Mouse (Mus musculus) cerebellum, postnatal 10 days (tissue): ENCODE data around the gene Gm21885.
A peak's percentile ranks its signal among the peaks of the same experiment; 100 is the strongest.

Experiments used
- DNase-seq, 2 experiments: peaks; one replicate each; pipeline ENCODE4 v3.0.0; 2021; ENCODE audit warnings: mixed read lengths in 2 of 2

Gm21885 gene

DNA sequence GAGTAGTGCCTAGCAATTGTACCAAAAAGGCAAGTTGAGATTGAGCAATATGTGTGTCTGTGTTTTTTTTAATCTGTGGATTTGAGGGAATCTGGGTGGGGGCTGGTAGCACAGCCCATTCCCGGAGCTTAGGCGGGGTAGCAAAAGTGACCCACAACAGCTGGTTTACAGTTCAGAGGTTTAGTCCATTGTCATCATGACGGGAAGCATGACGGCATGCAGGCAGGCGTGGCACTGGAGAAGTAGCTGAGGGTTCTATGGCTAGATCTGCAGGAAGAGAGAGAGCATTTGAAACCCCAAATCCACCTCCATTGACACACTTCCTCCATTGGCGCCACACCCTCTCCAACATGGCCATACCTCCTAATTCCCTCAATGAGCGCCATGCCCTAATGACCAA, 11.8 kb upstream of the Gm21885 start:
- DNase-seq: no peak

DNA sequence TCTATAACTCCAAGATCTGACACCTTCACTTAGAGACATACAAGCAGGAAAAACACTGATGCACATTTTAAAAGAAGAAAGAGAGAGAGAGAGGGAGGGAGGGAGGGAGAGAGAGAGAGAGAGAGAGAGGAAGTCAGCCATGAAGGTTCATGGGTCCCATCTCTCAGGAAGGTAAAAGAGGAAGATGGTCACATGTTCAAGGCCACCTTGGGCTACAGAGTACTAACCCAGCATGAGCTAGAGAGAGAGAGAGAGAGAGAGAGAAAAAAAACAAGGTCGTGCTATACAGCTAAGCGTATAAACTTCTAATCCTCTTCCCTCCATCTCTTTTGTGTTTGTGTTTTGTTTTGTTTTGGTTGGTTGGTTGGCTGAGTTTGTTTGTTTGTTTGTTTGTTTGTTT, 10.7 kb upstream of the Gm21885 start:
- no peak for DNase-seq

DNA sequence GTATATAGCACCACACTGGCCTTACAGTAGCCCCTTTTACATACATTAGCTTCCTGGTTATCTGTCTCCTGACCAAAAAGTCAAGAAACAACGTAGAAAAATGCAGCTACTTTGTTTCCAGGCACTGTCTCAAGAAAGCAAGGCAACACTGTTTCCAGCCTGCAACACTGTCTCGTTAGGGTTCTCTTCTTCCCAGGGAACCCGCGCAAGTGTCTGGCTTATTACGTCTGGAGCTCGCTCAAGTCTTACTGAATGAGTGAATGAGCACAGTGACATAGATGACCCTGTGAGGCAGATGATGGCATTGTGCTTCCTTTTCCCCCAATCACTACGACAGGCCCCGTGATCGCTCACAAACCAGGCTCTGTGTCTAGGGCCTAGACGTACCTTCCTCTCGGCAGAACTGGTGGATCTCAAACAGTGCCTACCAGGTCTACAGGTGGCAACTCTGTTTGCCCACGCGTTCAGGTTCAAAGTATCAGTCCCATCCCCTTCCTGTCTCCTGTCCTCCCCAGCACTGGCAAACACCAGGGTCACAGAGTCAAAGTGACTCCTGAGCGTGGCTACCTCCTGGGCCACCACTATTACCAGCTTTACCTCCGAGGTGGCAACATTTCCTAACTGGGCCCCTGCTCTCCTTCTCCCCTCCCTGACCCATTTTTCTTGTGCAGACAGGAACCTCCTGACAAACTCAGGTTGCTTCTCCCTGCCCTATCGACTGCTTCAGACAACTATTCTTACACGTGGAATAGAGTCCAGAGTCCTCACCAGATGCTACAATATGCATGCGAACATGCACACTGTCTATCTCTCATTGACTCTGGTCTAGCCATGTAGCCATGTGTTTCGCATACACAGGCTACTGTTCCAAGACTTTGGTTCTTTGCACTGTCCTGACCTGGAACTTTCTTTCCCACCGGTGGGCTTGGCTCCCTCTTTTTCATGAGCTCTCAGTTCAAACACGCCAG, 8.4 kb upstream of the Gm21885 start:
- no peak for DNase-seq

DNA sequence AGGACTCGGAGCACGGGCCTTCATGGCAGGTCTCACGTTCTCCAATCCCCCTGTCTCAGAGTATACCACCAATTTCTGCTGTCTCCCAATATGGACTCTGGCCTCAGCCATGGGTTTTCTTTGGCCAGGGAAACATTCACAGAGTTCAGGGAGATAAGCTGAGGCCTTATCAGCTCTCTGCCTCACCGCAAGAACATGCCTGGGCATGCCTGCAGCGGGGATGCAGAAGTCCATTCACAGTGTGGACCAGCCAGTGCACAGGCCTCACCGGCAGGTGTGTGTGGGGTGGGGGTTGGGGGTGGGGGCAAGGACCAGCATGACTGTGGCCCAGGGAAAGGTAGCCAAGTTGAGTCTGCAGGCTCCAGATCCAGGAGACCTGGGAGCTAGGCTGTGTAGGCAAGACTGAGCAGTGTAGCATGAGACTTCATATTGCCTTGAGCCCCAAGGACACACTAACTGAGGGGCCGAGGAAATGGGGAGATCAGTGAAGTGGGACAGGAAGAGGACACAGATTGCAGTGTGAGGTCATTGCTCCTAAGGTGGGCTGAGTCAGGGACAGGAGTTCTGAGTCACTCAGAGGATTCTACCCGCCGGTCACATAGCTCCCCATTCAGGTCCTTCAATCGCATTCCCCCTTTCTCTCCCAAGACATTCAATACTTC, 7.3 kb upstream of the Gm21885 start:
- no peak for DNase-seq

DNA sequence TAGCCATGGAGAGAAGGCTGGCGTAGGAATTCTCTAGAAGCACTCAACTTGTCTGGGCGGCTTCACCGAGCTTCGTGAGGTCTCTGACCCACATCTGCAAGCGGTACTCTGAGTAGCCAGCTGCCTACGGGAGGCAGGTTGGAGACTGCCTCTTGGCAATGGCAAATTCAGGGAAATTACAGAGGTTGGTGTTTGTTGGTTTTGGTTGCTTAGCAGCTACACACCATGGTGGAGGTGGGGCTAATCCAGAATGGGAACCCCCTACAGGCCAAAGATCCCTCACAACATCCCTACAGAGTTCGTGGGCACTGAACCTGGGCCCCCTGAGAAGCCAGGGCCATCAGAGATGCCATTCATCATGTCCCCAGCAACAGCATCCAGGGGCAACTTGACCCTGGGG, 6.4 kb upstream of the Gm21885 start:
- no peak for DNase-seq

DNA sequence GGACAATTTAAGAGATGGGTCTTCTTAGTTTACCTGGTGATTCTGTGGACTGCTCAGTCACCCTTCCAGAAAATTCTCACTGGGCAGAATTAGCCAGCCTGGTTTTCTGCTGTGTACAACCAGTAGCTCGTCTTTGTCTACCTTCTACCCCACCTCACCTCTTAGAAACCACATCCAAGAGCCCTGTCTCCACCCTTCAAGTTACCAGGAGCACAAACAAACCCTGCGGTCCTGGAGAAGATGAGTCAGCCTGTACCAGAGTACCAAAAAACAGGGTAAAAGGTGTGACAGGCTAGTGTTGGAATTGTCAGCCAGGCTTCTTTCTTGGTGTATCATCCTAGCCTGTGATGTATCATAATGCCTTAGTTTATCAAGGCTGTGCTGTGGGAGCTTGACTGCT, 6.0 kb upstream of the Gm21885 start:
- DNase-seq: no peak

DNA sequence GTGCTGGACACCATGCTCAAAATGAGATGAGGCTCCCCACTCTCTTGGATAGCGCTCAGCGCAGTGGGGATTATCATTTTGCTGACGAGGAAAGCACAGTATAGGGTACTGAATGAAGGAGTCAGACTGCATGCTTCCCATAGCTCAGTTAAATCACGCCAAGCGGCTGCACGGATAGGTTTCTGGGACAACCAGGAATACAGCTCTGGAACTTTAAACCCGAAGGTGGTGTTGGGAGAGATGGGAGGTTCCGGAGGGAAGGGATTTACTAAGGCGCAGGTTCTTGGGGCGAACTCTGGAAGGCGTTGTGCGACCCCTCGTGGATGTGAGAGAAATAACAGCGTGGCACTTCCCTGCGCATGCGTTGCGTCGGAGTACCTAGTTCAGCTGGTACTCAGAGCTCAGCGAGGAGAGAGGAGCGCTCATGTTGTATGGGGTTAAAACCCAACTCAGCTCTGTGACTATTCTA, 4.8 kb upstream of the Gm21885 start:
- peak; percentile 93 to 94 for DNase-seq

DNA sequence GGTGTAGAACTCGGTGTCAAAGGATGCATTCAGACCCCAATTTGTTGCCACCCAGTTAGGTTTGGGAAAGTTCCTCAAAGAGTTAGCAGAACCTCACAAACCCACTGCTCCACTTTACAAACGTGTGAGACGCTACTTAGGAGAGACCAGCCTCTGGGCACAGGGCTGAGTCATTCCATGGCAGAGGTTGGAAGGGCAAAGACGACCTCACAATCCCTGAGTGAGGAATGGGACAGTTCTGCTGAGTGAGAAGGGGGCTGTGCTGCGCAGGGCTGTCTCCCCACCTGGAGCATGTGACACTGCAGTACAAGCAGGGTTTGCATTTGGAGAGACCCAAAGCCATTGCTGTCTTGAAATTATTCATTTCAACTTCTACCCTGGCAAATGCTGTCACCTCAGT, 618 bp downstream of the Gm21885 start:
- no peak for DNase-seq

DNA sequence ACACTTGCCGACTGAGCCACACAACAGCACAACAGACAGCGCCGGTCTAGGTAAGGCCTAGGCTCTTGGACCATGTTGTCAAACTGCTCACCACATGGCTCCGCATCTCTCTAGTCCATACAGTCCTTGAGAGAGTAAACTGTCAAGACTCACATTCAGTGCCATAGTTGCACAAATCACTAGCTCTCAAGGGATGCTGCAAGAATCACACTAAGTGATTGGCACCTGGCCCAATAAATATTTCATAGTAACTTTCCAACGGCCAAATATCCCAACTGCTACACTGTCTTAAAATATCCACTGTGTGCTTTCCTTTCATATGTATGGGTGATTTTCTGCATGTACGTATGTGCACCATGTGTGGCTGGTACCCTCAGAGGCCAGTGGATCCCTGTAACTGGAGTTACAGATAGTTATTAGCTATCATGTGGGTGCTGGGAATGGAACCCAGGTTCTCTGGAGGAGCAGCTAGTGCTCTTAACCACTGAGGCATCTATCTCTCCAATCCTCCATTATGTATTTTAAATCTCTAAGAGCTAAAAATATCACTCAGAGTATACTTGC, 1.9 kb downstream of the Gm21885 start:
- DNase-seq: no peak

DNA sequence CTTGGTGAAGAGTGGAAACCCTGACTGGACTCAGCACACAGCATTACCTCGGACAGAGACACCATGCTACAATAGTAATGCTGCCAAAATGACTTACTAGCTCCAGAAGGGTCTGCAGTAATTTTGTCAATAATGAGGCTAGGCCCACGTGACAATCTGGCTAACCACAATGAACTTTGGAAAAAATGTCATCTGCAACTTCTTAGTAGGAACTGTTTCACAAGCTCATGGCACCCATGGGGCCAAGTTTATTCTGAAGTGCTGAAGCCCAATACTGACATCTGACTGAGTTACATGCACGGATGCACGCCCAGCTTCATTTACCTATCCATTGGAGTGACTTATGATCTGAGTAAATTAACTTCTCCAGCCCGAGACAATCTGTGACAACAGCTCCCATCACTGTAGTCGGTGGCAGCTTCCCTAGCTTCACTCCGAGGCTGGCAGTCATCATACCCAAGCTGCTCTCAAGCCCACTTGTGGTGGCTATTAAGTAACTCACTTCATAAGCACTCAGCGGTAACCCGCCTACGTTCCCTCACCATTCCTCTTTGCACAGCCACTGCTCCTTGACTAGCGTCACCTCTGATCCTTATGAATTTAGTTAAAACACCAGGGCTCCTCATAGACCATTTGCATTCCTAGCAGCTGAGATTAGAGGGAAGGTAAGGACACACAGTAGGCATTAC, 4.4 kb downstream of the Gm21885 start:
- DNase-seq: no peak

DNA sequence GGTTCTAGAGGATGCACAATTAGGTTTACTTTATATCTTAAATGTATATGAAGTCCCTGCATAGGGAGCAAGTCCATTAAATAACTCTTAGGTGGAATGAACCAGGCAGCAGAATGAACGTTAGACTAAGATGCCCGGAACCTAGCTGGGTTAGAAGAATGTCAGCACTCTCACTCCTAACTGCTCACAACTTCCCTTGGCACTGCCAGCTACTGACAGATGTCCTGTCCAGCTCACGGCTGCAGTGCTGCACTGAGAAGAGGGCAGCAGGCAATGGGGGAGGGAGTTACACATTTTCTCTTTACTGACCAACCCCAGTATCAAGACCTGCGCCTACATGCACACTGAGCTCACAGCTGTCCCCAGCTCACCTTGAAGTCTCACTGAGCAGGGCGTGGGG, 5.4 kb downstream of the Gm21885 start:
- DNase-seq: no peak

DNA sequence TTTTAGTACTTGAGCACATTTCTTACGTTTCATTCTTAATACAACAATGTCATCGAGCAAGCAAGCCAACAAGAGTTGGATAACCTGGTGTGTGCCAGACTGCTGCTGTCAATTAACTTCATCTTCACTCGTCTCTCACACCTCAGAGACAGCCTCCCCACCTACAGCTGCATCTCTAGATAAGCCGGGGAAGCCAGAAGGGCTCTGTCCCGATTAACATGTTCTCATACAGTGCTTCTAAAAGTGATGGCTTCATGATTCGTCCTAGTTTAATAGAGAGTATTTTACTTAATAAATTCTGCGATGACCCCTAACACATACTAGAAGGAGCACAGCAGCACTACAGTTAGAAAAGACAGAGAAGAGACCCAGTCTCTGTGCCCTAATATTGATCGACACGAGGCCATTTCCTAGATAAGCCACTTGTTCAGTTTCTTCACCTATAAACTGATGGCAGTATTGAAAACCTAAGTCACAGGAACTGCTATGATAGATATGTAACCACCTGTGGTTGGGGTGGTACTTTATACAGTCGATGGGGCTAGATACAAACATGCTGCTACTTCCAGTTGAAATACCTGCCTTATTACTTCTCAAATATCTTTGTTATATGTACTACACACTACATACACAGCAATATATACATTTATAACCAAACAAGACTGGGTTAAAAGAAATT, 8.5 kb downstream of the Gm21885 start:
- no peak for DNase-seq

DNA sequence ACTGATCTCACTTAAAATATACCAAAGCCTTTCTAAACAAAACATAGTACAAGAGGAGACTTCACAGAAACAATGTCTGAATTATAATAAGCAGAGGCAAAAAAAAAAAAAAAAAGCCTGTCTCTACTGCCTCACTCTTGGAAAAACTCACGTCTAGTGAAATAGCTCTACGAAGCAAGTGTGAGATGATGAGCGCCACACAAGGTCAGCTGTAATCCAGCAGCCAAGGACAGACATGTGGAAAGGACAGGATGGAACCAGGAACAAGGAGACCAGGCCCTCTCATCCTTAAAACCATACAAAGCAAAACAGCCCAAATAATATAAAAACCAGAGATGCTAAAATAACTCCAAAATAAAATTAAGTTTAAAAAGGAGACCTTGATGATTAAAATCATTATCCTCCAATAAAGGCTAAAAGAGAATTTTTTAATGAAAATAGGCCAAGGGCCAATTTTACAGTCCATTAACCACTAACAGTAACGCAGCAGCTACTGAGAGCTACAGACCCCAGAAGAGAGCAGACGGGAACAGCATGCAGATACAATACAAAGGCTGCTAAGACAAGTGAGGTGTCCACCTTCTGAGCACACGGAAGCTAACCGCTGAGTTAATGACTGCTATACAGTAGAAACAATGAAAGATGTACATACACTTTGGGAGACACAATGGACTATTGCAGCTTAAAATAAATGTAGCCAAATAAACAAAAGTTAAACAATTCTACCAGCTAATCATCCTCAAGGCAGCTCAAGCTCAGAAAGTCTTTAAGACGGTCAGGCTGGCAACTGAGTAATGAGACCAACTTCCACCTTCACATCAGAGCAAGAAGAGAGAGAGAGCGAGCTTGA, 13.5 kb downstream of the Gm21885 start:
- DNase-seq: no peak

DNA sequence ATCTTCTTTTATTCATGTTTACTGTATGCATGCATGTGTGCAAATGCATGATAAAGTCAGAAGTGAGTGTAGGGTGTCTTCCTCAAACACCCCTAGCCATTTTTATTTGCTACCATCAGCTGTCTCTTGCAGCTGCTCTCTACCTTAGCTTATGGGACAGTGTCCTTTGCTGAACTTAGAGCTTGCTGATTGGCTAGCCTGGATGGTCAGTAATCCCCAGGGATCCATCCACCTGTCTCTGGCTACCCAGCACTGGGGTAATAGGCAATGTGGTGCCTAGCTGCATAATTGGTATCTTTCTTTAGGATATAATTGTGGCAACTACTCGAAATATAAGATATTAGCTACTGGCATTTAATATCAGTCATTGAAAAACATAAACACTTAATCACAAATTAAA, 31.1 kb downstream of the Gm21885 start:
- peak in 1 of 2 experiments; percentile 21 for DNase-seq

DNA sequence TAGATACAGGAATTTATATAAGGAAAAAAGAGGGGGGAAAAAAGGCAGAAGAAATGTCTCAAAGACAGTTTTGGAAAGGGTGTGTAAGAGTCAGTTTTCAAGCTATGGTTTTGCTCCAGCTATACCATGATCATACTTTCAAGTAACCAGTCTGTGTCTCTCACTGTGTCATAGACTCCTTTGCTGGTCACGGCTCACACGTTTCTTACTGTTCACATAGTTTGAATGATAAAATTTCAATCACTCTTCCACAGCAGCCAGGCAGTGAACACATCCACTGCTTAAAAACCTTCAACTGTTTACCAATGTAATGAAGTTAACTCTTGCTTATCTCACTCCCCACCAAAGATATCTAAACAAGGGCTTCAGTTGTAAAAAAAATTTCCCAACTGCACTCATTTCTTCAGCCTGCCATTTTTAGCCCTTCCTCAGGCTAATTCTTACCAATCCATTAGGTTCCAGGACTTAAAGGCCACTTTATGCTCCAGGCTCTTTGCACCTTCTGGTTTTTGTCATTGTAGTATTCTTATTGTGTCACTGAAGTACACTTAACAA, 32.5 kb downstream of the Gm21885 start:
- no peak for DNase-seq

DNA sequence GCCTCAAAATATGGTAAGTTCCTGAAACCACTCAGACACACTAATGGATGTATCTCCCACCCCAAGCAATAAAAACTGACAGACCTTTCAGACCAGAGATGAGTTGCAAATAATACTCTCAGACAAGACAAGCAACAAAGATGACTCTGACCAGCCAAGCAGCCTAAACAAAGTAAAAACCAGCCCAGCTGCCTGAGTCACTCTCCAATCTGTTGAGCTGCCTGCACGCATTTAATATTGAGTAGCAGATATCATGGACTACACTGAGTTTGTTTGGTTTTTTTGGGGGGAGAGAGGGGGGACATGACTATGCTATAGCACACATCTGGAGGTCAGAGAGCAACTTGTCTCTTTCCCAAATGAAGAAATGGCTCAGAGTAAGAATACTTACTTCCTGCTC, 33.6 kb downstream of the Gm21885 start:
- no peak for DNase-seq

DNA sequence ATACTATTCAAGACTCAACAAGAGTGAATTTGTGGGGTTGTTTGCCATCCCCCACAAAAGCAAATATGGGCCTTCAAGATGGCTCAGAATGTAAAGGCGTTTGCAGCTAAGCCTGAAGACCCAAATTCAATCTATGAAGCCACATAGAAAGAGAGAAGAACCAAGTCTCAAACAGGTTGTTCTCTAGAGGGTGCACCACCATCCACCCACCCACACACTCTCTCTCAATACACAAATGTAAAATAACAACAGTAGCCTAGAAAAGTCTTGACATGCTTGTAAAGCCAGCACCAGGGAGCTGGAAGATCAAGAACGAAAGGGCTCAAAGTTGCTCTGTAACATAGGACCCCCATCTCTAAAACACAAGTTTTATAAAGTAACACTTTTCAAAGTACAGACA, 34.9 kb downstream of the Gm21885 start:
- no peak for DNase-seq

DNA sequence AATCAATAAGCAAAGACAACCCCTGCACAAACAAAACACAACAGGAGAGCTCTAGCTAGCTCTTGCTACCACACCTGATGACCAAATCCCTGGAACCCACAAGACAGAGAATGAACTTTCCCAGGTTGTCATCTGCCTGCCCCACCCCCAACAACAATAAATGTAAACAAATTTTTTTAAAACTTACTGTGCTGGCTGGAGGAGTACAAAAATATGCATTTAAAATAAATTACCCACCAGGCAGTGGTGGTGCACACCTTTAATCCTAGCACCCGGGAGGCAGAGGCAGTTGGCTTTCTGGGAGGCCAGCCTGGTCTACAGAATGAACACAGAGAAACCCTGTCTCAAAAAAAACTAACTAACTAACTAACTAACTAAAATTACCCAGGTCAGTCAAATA, 35.3 kb downstream of the Gm21885 start:
- DNase-seq: no peak

DNA sequence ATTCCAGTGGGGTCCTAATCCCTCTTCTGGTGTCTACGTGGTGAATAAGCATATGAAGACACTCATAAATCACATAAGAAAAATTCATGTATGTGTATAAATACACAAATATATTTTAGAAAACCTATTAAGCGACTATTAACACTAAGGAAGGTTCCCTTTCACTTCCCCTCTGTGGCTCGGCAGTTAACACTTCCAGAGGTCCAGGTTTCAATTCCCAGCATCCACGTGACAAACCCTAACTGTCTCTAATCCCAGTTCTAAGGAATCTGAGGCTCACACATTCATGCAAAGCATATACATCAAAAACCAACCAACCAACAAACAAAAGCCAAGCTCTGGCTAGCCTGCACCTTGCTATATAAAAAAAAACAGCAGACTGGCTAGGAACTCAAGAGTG, 35.8 kb downstream of the Gm21885 start:
- no peak for DNase-seq

DNA sequence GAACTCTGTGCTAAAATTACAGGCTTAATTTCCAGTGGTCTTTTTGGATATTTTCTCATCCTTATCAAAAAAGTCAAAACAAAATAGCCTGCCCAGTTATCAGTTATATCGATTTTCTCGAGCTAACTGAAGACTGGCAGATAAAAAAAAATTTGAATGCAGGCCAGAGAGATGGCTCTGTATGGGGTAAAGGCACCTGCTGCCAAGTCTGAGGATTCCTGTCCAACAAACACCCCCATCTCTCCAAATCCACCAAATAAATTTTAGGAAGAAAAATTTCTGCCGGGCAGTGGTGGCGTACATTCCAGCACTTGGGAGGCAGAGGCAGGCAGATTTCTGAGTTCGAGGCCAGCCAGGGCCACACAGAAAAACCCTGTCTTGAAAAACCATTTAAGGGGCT, 36.4 kb downstream of the Gm21885 start:
- DNase-seq: peak; percentile 37 to 51
